Mouse (Mus musculus): ENCODE results near the gene Prelid1. TPM values are rescaled to one million over a fixed set of nuclear protein-coding genes. Genes with fewer than 3 reads are reported as not detected.
A peak's percentile ranks its signal among the peaks of the same experiment; 100 is the strongest.

Prelid1 gene
- polyA plus RNA-seq, 1 experiment from 2014 or later = 338 TPM

- H3K4me3 ChIP-seq = peak overlapping the region; percentile 99
- H3K27ac ChIP-seq (replicated peaks) = peak overlapping the region; percentile 82
- under 1% methylated on average over 31 of the region's 31 CpGs for WGBS
- H3K27me3 ChIP-seq = no peaks in the 10 kb centered on the region
- peak overlapping the region; percentile 96 for H3K4me2 ChIP-seq
- H3K9ac ChIP-seq = peak overlapping the region; percentile 99
- no peak for ATAC-seq (ENCODE audit: low FRiP score, low read depth)
- peaks cover 23% of the 10 kb centered on the region for H3K36me3 ChIP-seq
- peaks cover 34% of the 10 kb centered on the region for H3K4me1 ChIP-seq (replicated peaks)
- H3K9me3 ChIP-seq = no peaks in the 10 kb centered on the region
These were observed 2.0 kb downstream of the Prelid1 start for GRCm38 (mm10) chr13:55322130-55322825.

- H3K9ac ChIP-seq = no peak overlapping the region
- H3K4me1 ChIP-seq (replicated peaks) = peaks cover 53% of the 10 kb centered on the region
- no peaks in the 10 kb centered on the region for H3K9me3 ChIP-seq
- H3K4me2 ChIP-seq = no peak overlapping the region
- H3K4me3 ChIP-seq = no peak overlapping the region
- ATAC-seq (ENCODE audit: low FRiP score, low read depth) = no peak
- H3K27ac ChIP-seq (replicated peaks) = no peak overlapping the region
- WGBS = 86% methylated on average over 11 of the region's 11 CpGs
- H3K27me3 ChIP-seq = no peaks in the 10 kb centered on the region
- H3K36me3 ChIP-seq = peaks cover 16% of the 10 kb centered on the region
These were observed 5.3 kb downstream of the Prelid1 start for GRCm38 (mm10) chr13:55325596-55325995.

- peaks cover 49% of the 10 kb centered on the region for H3K4me1 ChIP-seq (replicated peaks)
- H3K9ac ChIP-seq = no peak overlapping the region
- peak overlapping the region; percentile 35 for H3K27ac ChIP-seq (replicated peaks)
- peak overlapping the region; percentile 9; the same call in 1 of the 2 replicates for H3K4me2 ChIP-seq
- ATAC-seq (ENCODE audit: low FRiP score, low read depth) = 0 out of 2 replicates have a peak, but pooled peaks have one; percentile 19
- no peak overlapping the region for H3K4me3 ChIP-seq
- H3K36me3 ChIP-seq = peaks cover 16% of the 10 kb centered on the region
- H3K27me3 ChIP-seq = no peaks in the 10 kb centered on the region
- WGBS = 60% methylated on average over 4 of the region's 4 CpGs
- no peaks in the 10 kb centered on the region for H3K9me3 ChIP-seq
These were observed 6.9 kb downstream of the Prelid1 start for GRCm38 (mm10) chr13:55327169-55327568.

- H3K4me1 ChIP-seq (replicated peaks) = peaks cover 46% of the 10 kb centered on the region
- H3K9me3 ChIP-seq = no peaks in the 10 kb centered on the region
- H3K27me3 ChIP-seq = no peaks in the 10 kb centered on the region
- peak; percentile 49 for ATAC-seq (ENCODE audit: low FRiP score, low read depth)
- H3K4me3 ChIP-seq = no peak overlapping the region
- peak overlapping the region; percentile 21 for H3K4me2 ChIP-seq
- H3K36me3 ChIP-seq = peaks cover 16% of the 10 kb centered on the region
- H3K27ac ChIP-seq (replicated peaks) = peak overlapping the region; percentile 35
- 35% methylated on average over 8 of the region's 8 CpGs for WGBS
- H3K9ac ChIP-seq = no peak overlapping the region
These were observed 7.3 kb downstream of the Prelid1 start for GRCm38 (mm10) chr13:55327633-55328032.

- H3K4me1 ChIP-seq (replicated peaks) = peaks cover 40% of the 10 kb centered on the region
- H3K4me2 ChIP-seq = peak overlapping the region; percentile 81
- 86% methylated on average over 6 of the region's 6 CpGs for WGBS
- peaks cover 16% of the 10 kb centered on the region for H3K36me3 ChIP-seq
- H3K9ac ChIP-seq = 0 out of 2 replicates have a peak overlapping the region, but pooled peaks have one; percentile 59
- ATAC-seq (ENCODE audit: low FRiP score, low read depth) = no peak
- H3K27me3 ChIP-seq = no peaks in the 10 kb centered on the region
- H3K4me3 ChIP-seq = 0 out of 2 replicates have a peak overlapping the region, but pooled peaks have one; percentile 80
- H3K27ac ChIP-seq (replicated peaks) = no peak overlapping the region
- H3K9me3 ChIP-seq = no peaks in the 10 kb centered on the region
These were observed 7.9 kb downstream of the Prelid1 start for GRCm38 (mm10) chr13:55328171-55328570.

- Histone ChIP-seq H3K36me3 (peaks cover 16% of the 10 kb centered on the region), H3K4me2 (peak overlapping the region; percentile 81), H3K27me3 (no peaks in the 10 kb centered on the region), H3K9ac (0 out of 2 replicates have a peak overlapping the region, but pooled peaks have one; percentile 59), H3K27ac (replicated peaks) (no peak overlapping the region), H3K4me3 (peak overlapping the region; percentile 80), H3K9me3 (no peaks in the 10 kb centered on the region), H3K4me1 (replicated peaks) (peaks cover 36% of the 10 kb centered on the region)
- 87% methylated on average over 4 of the region's 4 CpGs for WGBS
- ATAC-seq (ENCODE audit: low FRiP score, low read depth) = no peak
These were observed 8.3 kb downstream of the Prelid1 start for GRCm38 (mm10) chr13:55328641-55329040.

- H3K4me3 ChIP-seq = peak overlapping the region; percentile 80
- no peaks in the 10 kb centered on the region for H3K27me3 ChIP-seq
- no peaks in the 10 kb centered on the region for H3K9me3 ChIP-seq
- peaks cover 30% of the 10 kb centered on the region for H3K4me1 ChIP-seq (replicated peaks)
- peak overlapping the region; percentile 59 for H3K9ac ChIP-seq
- WGBS = 1% methylated on average over 28 of the region's 29 CpGs
- H3K4me2 ChIP-seq = peak overlapping the region; percentile 81
- H3K36me3 ChIP-seq = peaks cover 10% of the 10 kb centered on the region
- H3K27ac ChIP-seq (replicated peaks) = peak overlapping the region; percentile 82
- peak; percentile 0; the same call in 1 of the 2 replicates for ATAC-seq (ENCODE audit: low FRiP score, low read depth)
These were observed 8.9 kb downstream of the Prelid1 start for GRCm38 (mm10) chr13:55329109-55329682.

GRCm38 (mm10) chr13:55329683-55330566, 9.6 kb downstream of the Prelid1 start, which contains the start of gene Mxd3:
Gene Mxd3 (minus strand): TSS chr13:55329823.
- WGBS = under 1% methylated on average over 66 of the region's 82 CpGs
- H3K27me3 ChIP-seq = no peaks in the 10 kb centered on the region
- peak within 1 kb of the TSS; percentile 82 for H3K27ac ChIP-seq (replicated peaks)
- H3K36me3 ChIP-seq = peaks cover 8% of the 10 kb centered on the region
- peak within 1 kb of the TSS; percentile 80 for H3K4me3 ChIP-seq
- H3K9ac ChIP-seq = peak within 1 kb of the TSS; percentile 59
- H3K4me1 ChIP-seq (replicated peaks) = peaks cover 30% of the 10 kb centered on the region
- peak; percentile 83 for ATAC-seq (ENCODE audit: low FRiP score, low read depth)
- H3K4me2 ChIP-seq = peak within 1 kb of the TSS; percentile 81
- no peaks in the 10 kb centered on the region for H3K9me3 ChIP-seq

- peak overlapping the region; percentile 82 for H3K27ac ChIP-seq (replicated peaks)
- no peaks in the 10 kb centered on the region for H3K27me3 ChIP-seq
- H3K36me3 ChIP-seq = no peaks in the 10 kb centered on the region
- H3K4me2 ChIP-seq = peak overlapping the region; percentile 81
- no peaks in the 10 kb centered on the region for H3K9me3 ChIP-seq
- H3K9ac ChIP-seq = peak overlapping the region; percentile 59
- no peak; the same call in 1 of the 2 replicates for ATAC-seq (ENCODE audit: low FRiP score, low read depth)
- WGBS = 48% methylated on average over 14 of the region's 14 CpGs
- H3K4me1 ChIP-seq (replicated peaks) = peaks cover 30% of the 10 kb centered on the region
- H3K4me3 ChIP-seq = peak overlapping the region; percentile 80
These were observed 10.5 kb downstream of the Prelid1 start for GRCm38 (mm10) chr13:55330567-55331400.

- Histone ChIP-seq H3K4me1 (replicated peaks) (peaks cover 25% of the 10 kb centered on the region), H3K27me3 (no peaks in the 10 kb centered on the region), H3K27ac (replicated peaks) (no peak overlapping the region), H3K4me2 (no peak overlapping the region), H3K4me3 (no peak overlapping the region), H3K36me3 (no peaks in the 10 kb centered on the region), H3K9me3 (no peaks in the 10 kb centered on the region), H3K9ac (no peak overlapping the region)
- 87% methylated on average over 3 of the region's 3 CpGs for WGBS
- ATAC-seq (ENCODE audit: low FRiP score, low read depth) = no peak
These were observed 12.0 kb downstream of the Prelid1 start for GRCm38 (mm10) chr13:55332331-55332730.

GRCm38 (mm10) chr13:55335701-55336100, 15.4 kb downstream of the Prelid1 start:
- Histone ChIP-seq H3K9ac (no peak overlapping the region), H3K4me2 (no peak overlapping the region), H3K9me3 (no peaks in the 10 kb centered on the region), H3K4me3 (no peak overlapping the region), H3K4me1 (replicated peaks) (peaks cover 2% of the 10 kb centered on the region), H3K27me3 (no peaks in the 10 kb centered on the region), H3K27ac (replicated peaks) (no peak overlapping the region), H3K36me3 (no peaks in the 10 kb centered on the region)
- ATAC-seq (ENCODE audit: low FRiP score, low read depth) = no peak
- WGBS = 80% methylated on average over 4 of the region's 4 CpGs

All from hindbrain, embryonic 15.5 days (tissue).